Mouse (Mus musculus) bone marrow macrophage, adult 2 months (primary cell): ENCODE data around the gene Hist1h2ba. TPM values are rescaled to one million over a fixed set of nuclear protein-coding genes. Genes with fewer than 3 reads are reported as not detected.

ENCODE experiments used
- H3K27ac ChIP-seq: 2 replicates; pipeline ENCODE4 v1.5.1; 2012; ENCODE audit warnings: low read depth, low read length; ENCODE audit not compliant: insufficient read depth
- H3K4me1 ChIP-seq: 2 replicates; pipeline ENCODE4 v1.6.1; 2012; ENCODE audit warnings: low read length; ENCODE audit not compliant: control insufficient read depth, insufficient read depth
- H3K4me3 ChIP-seq: 2 replicates; pipeline ENCODE4 v1.5.1; 2012; ENCODE audit warnings: mild to moderate bottlenecking, low read length, moderate library complexity; ENCODE audit not compliant: insufficient read depth
- CTCF ChIP-seq: IDR thresholded peaks from 2 replicates; pipeline ENCODE4 v1.5.1; 2012; ENCODE audit warnings: low read depth, mild to moderate bottlenecking, low read length, moderate library complexity
- POLR2A ChIP-seq: IDR thresholded peaks from 2 replicates; pipeline ENCODE4 v1.6.1; 2012; ENCODE audit warnings: mild to moderate bottlenecking, low read depth, low read length, borderline replicate concordance
- polyA plus RNA-seq: library from polyadenylated mRNA; stranded (reverse); fragments of >200 nt; gene quantifications from 2 replicates; pipeline ENCODE4 v1.2.4, GENCODE M21; 2012; ENCODE audit not compliant: missing spikeins, insufficient read depth, insufficient read length

Hist1h2ba gene
- polyA plus RNA-seq, 1 experiment = not detected

GRCm38 (mm10) chr13:23938699-23939098, 4.7 kb upstream of the Hist1h2ba start:
- TF ChIP-seq CTCF (no peak), POLR2A (no peak)
- H3K4me3 ChIP-seq = no peak overlapping the region
- H3K27ac ChIP-seq = no peak overlapping the region
- H3K4me1 ChIP-seq = no peaks in the 10 kb centered on the region

GRCm38 (mm10) chr13:23934211-23934520, 210 bp upstream of the Hist1h2ba start, which contains the start of gene Hist1h2aa:
Gene Hist1h2aa, plus strand, starts transcription at chr13:23934462.
- no peak for TF ChIP-seq CTCF
- no peak for TF ChIP-seq POLR2A
- H3K4me1 ChIP-seq = no peaks in the 10 kb centered on the region
- H3K4me3 ChIP-seq = no peak within 1 kb of the TSS
- H3K27ac ChIP-seq = no peak within 1 kb of the TSS

- Histone ChIP-seq H3K4me1 (no peaks in the 10 kb centered on the region), H3K4me3 (no peak overlapping the region), H3K27ac (no peak overlapping the region)
- TF ChIP-seq CTCF (no peak), POLR2A (no peak)
Observed at GRCm38 (mm10) chr13:23930904-23931303, 3.1 kb downstream of the Hist1h2ba start.

- no peak overlapping the region for H3K4me3 ChIP-seq
- TF ChIP-seq CTCF = no peak
- TF ChIP-seq POLR2A = no peak
- no peak overlapping the region for H3K27ac ChIP-seq
- no peaks in the 10 kb centered on the region for H3K4me1 ChIP-seq
Observed at GRCm38 (mm10) chr13:23930461-23930860, 3.5 kb downstream of the Hist1h2ba start.

- Histone ChIP-seq H3K4me3 (no peak overlapping the region), H3K27ac (no peak overlapping the region), H3K4me1 (no peaks in the 10 kb centered on the region)
- TF ChIP-seq CTCF (no peak), POLR2A (no peak)
Observed at GRCm38 (mm10) chr13:23928637-23929036, 5.3 kb downstream of the Hist1h2ba start.

GRCm38 (mm10) chr13:23925792-23926191, 8.2 kb downstream of the Hist1h2ba start:
- no peak overlapping the region for H3K27ac ChIP-seq
- TF ChIP-seq POLR2A = no peak
- no peak for TF ChIP-seq CTCF
- H3K4me3 ChIP-seq = no peak overlapping the region
- H3K4me1 ChIP-seq = no peaks in the 10 kb centered on the region

- Histone ChIP-seq H3K4me1 (no peaks in the 10 kb centered on the region), H3K4me3 (no peak overlapping the region), H3K27ac (no peak overlapping the region)
- TF ChIP-seq CTCF (no peak), POLR2A (no peak)
Observed at GRCm38 (mm10) chr13:23917674-23918073, 16.3 kb downstream of the Hist1h2ba start.

GRCm38 (mm10) chr13:23916132-23916531, 17.8 kb downstream of the Hist1h2ba start:
- TF ChIP-seq POLR2A (no peak), CTCF (no peak)
- no peaks in the 10 kb centered on the region for H3K4me1 ChIP-seq
- H3K27ac ChIP-seq = no peak overlapping the region
- H3K4me3 ChIP-seq = no peak overlapping the region

- TF ChIP-seq CTCF (no peak), POLR2A (no peak)
- no peaks in the 10 kb centered on the region for H3K4me1 ChIP-seq
- H3K4me3 ChIP-seq = no peak within 1 kb of the TSS
- no peak within 1 kb of the TSS for H3K27ac ChIP-seq
Observed at GRCm38 (mm10) chr13:23914376-23915167, 19.4 kb downstream of the Hist1h2ba start, which contains the start of gene Slc17a4. Gene Slc17a4, minus strand, starts transcription at chr13:23915009.

GRCm38 (mm10) chr13:23913791-23914306, 20.1 kb downstream of the Hist1h2ba start:
- TF ChIP-seq POLR2A (no peak), CTCF (no peak)
- Histone ChIP-seq H3K4me3 (no peak overlapping the region), H3K4me1 (no peaks in the 10 kb centered on the region), H3K27ac (no peak overlapping the region)
